Mouse (Mus musculus) MEL (cell line): ENCODE measurements at regions not wholly inside any gene's neighbourhood (a gene's known extent, or its start where the extent isn't known, plus 50 kb on each side); places are given as distances from the start of the nearest gene placed in this dataset.

Experiments
- DNase-seq: peaks from one replicate; pipeline ENCODE4 v3.0.0; 2011; ENCODE audit warnings: low read depth, low spot score
- H3K27ac ChIP-seq: 2 replicates; pipeline ENCODE4 v1.5.1; 2012; ENCODE audit warnings: low read depth, mild to moderate bottlenecking, control low read depth, low read length, moderate library complexity; ENCODE audit not compliant: control insufficient read depth
- H3K27me3 ChIP-seq, 2 experiments: fragments of 150-350 bp in 1 of 2; sonication (generic) in 1 of 2; 2 replicates each; pipeline ENCODE4 v1.6.1; 2012; ENCODE audit warnings: low read length in 2 of 2, mild to moderate bottlenecking in 2 of 2, improper control_type of control experiment in 1 of 2, moderate library complexity in 1 of 2; ENCODE audit not compliant: insufficient read depth in 2 of 2, control insufficient read depth in 1 of 2
- H3K36me3 ChIP-seq, 2 experiments: 2 replicates each; pipeline ENCODE4 v1.6.1; 2012 to 2014; ENCODE audit warnings: low read length in 2 of 2, improper control_type of control experiment in 1 of 2, inconsistent platforms in 1 of 2, mild to moderate bottlenecking in 1 of 2; ENCODE audit not compliant: insufficient read depth in 2 of 2, control insufficient read depth in 1 of 2
- H3K4me1 ChIP-seq, 2 experiments: fragments of 150-350 bp in 1 of 2; sonication (generic) in 1 of 2; 2 replicates each; pipeline ENCODE4 v1.6.1; 2012; ENCODE audit warnings: low read length in 2 of 2, improper control_type of control experiment in 1 of 2, mild to moderate bottlenecking in 1 of 2; ENCODE audit not compliant: insufficient read depth in 2 of 2, control insufficient read depth in 1 of 2
- H3K4me3 ChIP-seq, 2 experiments: fragments of 150-350 bp in 1 of 2; sonication (generic) in 1 of 2; 2 replicates each; pipeline ENCODE4 v1.5.1; 2012; ENCODE audit warnings: low read depth in 2 of 2, low read length in 2 of 2, mild to moderate bottlenecking in 2 of 2, moderate library complexity in 2 of 2, control low read depth in 1 of 2, improper control_type of control experiment in 1 of 2; ENCODE audit not compliant: control insufficient read depth in 1 of 2, insufficient read depth in 1 of 2
- H3K79me2 ChIP-seq: 2 replicates; pipeline ENCODE4 v1.6.1; 2012; ENCODE audit warnings: mild to moderate bottlenecking, low read length, moderate library complexity; ENCODE audit not compliant: control insufficient read depth, poor library complexity, insufficient read depth
- H3K9ac ChIP-seq: 2 replicates; pipeline ENCODE4 v1.6.1; 2012; ENCODE audit warnings: low read depth, mild to moderate bottlenecking, control low read depth, low read length, moderate library complexity; ENCODE audit not compliant: control insufficient read depth, poor library complexity, severe bottlenecking
- H3K9me3 ChIP-seq: fragments of 150-350 bp; sonication (generic); replicated peaks from 2 replicates; pipeline ENCODE4 v1.6.1; 2012; ENCODE audit warnings: mild to moderate bottlenecking, low read length, improper control_type of control experiment, moderate library complexity; ENCODE audit not compliant: insufficient read depth
- MAFK ChIP-seq: IDR thresholded peaks from 2 replicates; pipeline ENCODE4 v1.6.1; 2011; ENCODE audit warnings: low read depth, mild to moderate bottlenecking, low read length, improper control_type of control experiment, borderline replicate concordance
- MEF2A ChIP-seq: IDR thresholded peaks from 2 replicates; pipeline ENCODE4 v1.6.1; 2014; ENCODE audit warnings: low read depth, mild to moderate bottlenecking, inconsistent platforms, low read length, improper control_type of control experiment; ENCODE audit not compliant: poor library complexity, insufficient replicate concordance, severe bottlenecking; ENCODE audit errors: extremely low read depth
- ZKSCAN1 ChIP-seq: IDR thresholded peaks from 2 replicates; pipeline ENCODE4 v1.6.1; 2012; ENCODE audit warnings: low read depth, mild to moderate bottlenecking, inconsistent platforms, low read length, improper control_type of control experiment, moderate library complexity

DNA sequence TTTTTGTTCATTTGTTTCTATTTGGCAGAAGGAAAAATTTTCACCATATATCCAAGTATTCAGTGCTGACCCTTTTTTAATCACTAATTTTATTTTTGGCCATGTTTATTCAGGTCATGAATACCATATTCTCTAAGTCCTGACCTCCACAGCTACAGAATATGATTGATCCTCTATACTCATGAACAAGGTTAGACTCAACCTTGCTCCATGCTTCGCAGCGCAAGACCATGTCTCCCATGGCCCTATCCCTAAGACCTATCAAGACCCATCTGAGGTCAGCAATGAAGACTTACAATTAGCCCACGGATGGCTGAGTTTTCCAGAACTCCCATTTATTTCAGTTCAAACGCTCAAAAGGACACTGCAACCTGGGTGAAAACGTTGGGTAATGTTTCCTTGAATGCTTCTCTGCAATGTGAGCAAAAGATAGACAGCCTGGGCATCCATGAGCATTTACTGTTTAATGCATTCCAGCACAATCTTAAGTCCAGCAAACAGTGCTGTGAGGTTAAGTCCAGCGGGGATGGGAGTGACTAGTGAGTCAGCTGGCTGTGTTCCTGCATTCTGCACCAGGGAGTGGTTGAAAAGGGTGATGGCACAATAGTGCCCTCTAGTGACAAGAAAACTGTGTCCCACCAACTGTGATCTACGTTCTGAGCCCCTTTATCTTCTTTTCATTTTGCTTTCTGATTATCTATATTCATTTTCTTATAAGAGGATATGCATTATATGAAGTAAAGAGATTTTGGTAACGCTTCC is 208.0 kb upstream of the Car10 start (continued):
- TF ChIP-seq MAFK, result no peak
- TF ChIP-seq, all 39 proteins: peak for 4

DNA sequence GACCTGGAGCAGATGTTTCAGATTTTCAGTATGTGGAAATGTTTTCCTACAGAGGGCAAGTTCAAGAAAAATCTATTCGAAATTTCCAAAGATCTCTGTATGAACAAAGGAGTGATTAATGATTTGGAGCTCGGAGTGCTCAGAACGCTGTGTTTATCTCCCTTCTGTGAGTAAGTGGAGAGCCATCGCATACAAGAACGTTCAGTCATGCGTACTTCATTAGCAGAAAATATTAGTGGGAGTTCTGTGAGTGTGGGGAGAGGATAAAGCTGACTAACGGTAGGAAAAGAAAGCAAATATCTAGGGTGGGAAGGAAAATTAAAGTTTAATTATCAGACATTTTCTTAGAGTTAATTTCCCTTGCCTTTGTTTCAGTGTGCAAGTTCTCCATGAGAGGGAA is 198.5 kb upstream of the Car10 start:
- no peak for DNase-seq
- Histone ChIP-seq H3K79me2 (no peaks in the 10 kb centered on the region), H3K27ac (no peak overlapping the region), H3K4me3 (no peak overlapping the region), H3K4me1 (no peaks in the 10 kb centered on the region), H3K27me3 (no peaks in the 10 kb centered on the region), H3K36me3 (no peaks in the 10 kb centered on the region), H3K9me3 (no peaks in the 10 kb centered on the region), H3K9ac (no peak overlapping the region)
- TF ChIP-seq ZKSCAN1 (no peak), MEF2A (no peak)
